In genomic region chr11:77766351-77767001, GRCm38 (mm10) we compare ENCODE assay signal across 10 mouse cellular contexts. TPM values are rescaled to one million over a fixed set of nuclear protein-coding genes. Genes with fewer than 3 reads are reported as not detected.
DNase-seq lines count a peak whose midpoint lies in the region; ATAC-seq and TF ChIP-seq lines count a peak whose summit lies in the region.
"Had no signal": no experiment of that assay in that cellular context is flagged by ENCODE, and none has a peak within 500 bp of the region (broad histone marks: within the 10 kb centered on the region; RNA-seq: fewer than 3 reads in every experiment).

No protein-coding gene starts in this region.

- peaks cover 23% of the 10 kb centered on the region for H3K4me1 ChIP-seq in forebrain, postnatal 0 days (ENCODE audit: insufficient read depth)
- H3K4me1 ChIP-seq in limb, embryonic 14.5 days (ENCODE audit: control insufficient read depth, insufficient read depth, low read length), result peaks cover 33% of the 10 kb centered on the region
- H3K4me1 ChIP-seq in midbrain, embryonic 13.5 days (replicated peaks), result peaks cover 38% of the 10 kb centered on the region

- H3K36me3 ChIP-seq in forebrain, postnatal 0 days (ENCODE audit: insufficient read depth), result no peaks in the 10 kb centered on the region
- no peaks in the 10 kb centered on the region for H3K36me3 ChIP-seq in limb, embryonic 14.5 days (ENCODE audit: control insufficient read depth, insufficient read depth, low read length)
- no peaks in the 10 kb centered on the region for H3K36me3 ChIP-seq in midbrain, embryonic 13.5 days
- no peaks in the 10 kb centered on the region for H3K36me3 ChIP-seq in splenic B cell, adult 2 months (ENCODE audit: control insufficient read depth, insufficient read depth, low read length, poor library complexity, severe bottlenecking)

- DNase-seq in cerebellum, adult 18-20 months, result peak; percentile 44 to 60
- no peak for DNase-seq in cerebellum, postnatal 4 days (ENCODE audit: low spot score in 2 of 2)
- peak; percentile 70 to 78 for DNase-seq in adrenal gland, postnatal 36 days
- peak; percentile 15 for DNase-seq in forebrain, postnatal 0 days
- DNase-seq in induced T-regulatory cell, adult 2 months (ENCODE audit: low read depth), result peak; percentile 38
- no peak for DNase-seq in limb, embryonic 14.5 days (ENCODE audit: low spot score)
- DNase-seq in splenic B cell, adult 2 months (ENCODE audit: low read depth, low spot score), result peak; percentile 35

- peak overlapping the region; percentile 23 for H3K4me3 ChIP-seq in forebrain, postnatal 0 days (ENCODE audit: low read depth, low read length)
- peak overlapping the region; percentile 33 for H3K4me3 ChIP-seq in limb, embryonic 14.5 days (replicated peaks; ENCODE audit: low read length)
- H3K4me3 ChIP-seq in midbrain, embryonic 13.5 days (replicated peaks), result peak overlapping the region; percentile 41

- peak overlapping the region; percentile 53 for H3K4me2 ChIP-seq in forebrain, postnatal 0 days (ENCODE audit: low read depth)
- peak overlapping the region; percentile 65 for H3K4me2 ChIP-seq in limb, embryonic 14.5 days (replicated peaks; ENCODE audit: low read depth, low read length, severe bottlenecking)
- peak overlapping the region; percentile 95 for H3K4me2 ChIP-seq in midbrain, embryonic 13.5 days (replicated peaks)

- peak; percentile 54 for TF ChIP-seq CTCF in forebrain, postnatal 0 days (IDR thresholded peaks at IDR 0.05; ENCODE audit: low read depth)

- ATAC-seq in forebrain, postnatal 0 days, result peak; percentile 24; the same call in 1 of the 2 replicates
- peak; percentile 20; the same call in 1 of the 2 replicates for ATAC-seq in limb, embryonic 14.5 days (ENCODE audit: low FRiP score, low read depth)
- peak; percentile 19; the same call in 1 of the 2 replicates for ATAC-seq in midbrain, embryonic 13.5 days

- H3K27ac ChIP-seq in forebrain, postnatal 0 days (ENCODE audit: low read depth, low read length), result peak overlapping the region; percentile 21; the same call in 1 of the 2 replicates
- peak overlapping the region; percentile 28; the same call in 1 of the 2 replicates for H3K27ac ChIP-seq in limb, embryonic 14.5 days (replicated peaks; ENCODE audit: low read depth, low read length)
- H3K27ac ChIP-seq in midbrain, embryonic 13.5 days, result peak overlapping the region; percentile 44; the same call in 1 of the 2 replicates

- no peaks in the 10 kb centered on the region for H3K9me3 ChIP-seq in forebrain, postnatal 0 days (ENCODE audit: low read length)
- no peaks in the 10 kb centered on the region for H3K9me3 ChIP-seq in limb, embryonic 14.5 days (ENCODE audit: control insufficient read depth, low read length)
- no peaks in the 10 kb centered on the region for H3K9me3 ChIP-seq in midbrain, embryonic 13.5 days

- TF ChIP-seq POLR2A in limb, embryonic 14.5 days (IDR thresholded peaks at IDR 0.05; ENCODE audit: borderline replicate concordance, extremely low read depth, insufficient read depth, insufficient read length), result no peak

- WGBS in forebrain, postnatal 0 days, result 14% methylated on average over 35 of the region's 35 CpGs
- 1% methylated on average over 26 of the region's 35 CpGs for WGBS in limb, embryonic 14.5 days
- 2% methylated on average over 35 of the region's 35 CpGs for WGBS in midbrain, embryonic 13.5 days

- peak overlapping the region; percentile 45 for H3K9ac ChIP-seq in forebrain, postnatal 0 days
- H3K9ac ChIP-seq in limb, embryonic 14.5 days (ENCODE audit: low read depth, low read length, severe bottlenecking), result peak overlapping the region; percentile 56
- peak overlapping the region; percentile 71 for H3K9ac ChIP-seq in midbrain, embryonic 13.5 days (replicated peaks)

- H3K27me3 ChIP-seq in forebrain, postnatal 0 days (ENCODE audit: insufficient read depth, low read length), result no peaks in the 10 kb centered on the region
- no peaks in the 10 kb centered on the region for H3K27me3 ChIP-seq in limb, embryonic 14.5 days (ENCODE audit: control insufficient read depth, insufficient read depth, low read length)
- H3K27me3 ChIP-seq in midbrain, embryonic 13.5 days, result 0 out of 2 replicates have a peak, but pooled peaks cover 3% of the 10 kb centered on the region
- no peaks in the 10 kb centered on the region for H3K27me3 ChIP-seq in splenic B cell, adult 2 months (ENCODE audit: control insufficient read depth, insufficient read depth, low read length, poor library complexity, severe bottlenecking)

RNA-seq across cellular contexts. Expression of gene Myo18a, which starts 3.4 kb away (rescaled TPM):
- 10 to 100 TPM; 56.7 to 76.3 TPM for total RNA-seq in adrenal gland, postnatal 36 days (2021)
- 67.5 and 85.2 TPM in 2 replicates for total RNA-seq in forebrain, postnatal 0 days (2014; rRNA removed)
- 23.9 and 33.8 TPM in 2 replicates for polyA plus RNA-seq in forebrain, postnatal 0 days (2015; fragmentation: Nextera tagmentation; extraction: Ambion mirVana)
- 42.9 and 47.0 TPM in 2 replicates for polyA plus RNA-seq in limb, embryonic 14.5 days (2012; rRNA removed)
- polyA plus RNA-seq in limb, embryonic 14.5 days (2014; fragmentation: Nextera tagmentation; extraction: Ambion mirVana), result 43.5 and 45.3 TPM in 2 replicates
- 53.2 and 54.4 TPM in 2 replicates for polyA plus RNA-seq in midbrain, embryonic 13.5 days (2015; fragmentation: Nextera tagmentation; extraction: Ambion mirVana)

RNA-seq across cellular contexts. Expression of gene Gm10277, which starts 21.1 kb away (rescaled TPM):
- total RNA-seq in adrenal gland, postnatal 36 days (2021), result not detected
- total RNA-seq in forebrain, postnatal 0 days (2014; rRNA removed), result not detected in 2 replicates
- polyA plus RNA-seq in forebrain, postnatal 0 days (2015; fragmentation: Nextera tagmentation; extraction: Ambion mirVana), result 0.29 TPM in 1 of 2 replicates, not detected in the other
- polyA plus RNA-seq in limb, embryonic 14.5 days (2012; rRNA removed), result not detected in 2 replicates
- 0.75 and 0.89 TPM in 2 replicates for polyA plus RNA-seq in limb, embryonic 14.5 days (2014; fragmentation: Nextera tagmentation; extraction: Ambion mirVana)
- polyA plus RNA-seq in midbrain, embryonic 13.5 days (2015; fragmentation: Nextera tagmentation; extraction: Ambion mirVana), result 2.9 and 3.4 TPM in 2 replicates
- total RNA-seq: left cerebral cortex, postnatal 14 days had no signal

RNA-seq across cellular contexts. Expression of gene Cryba1, which starts 41.4 kb away (rescaled TPM):
- total RNA-seq in adrenal gland, postnatal 36 days (2021), result not detected
- total RNA-seq in forebrain, postnatal 0 days (2014; rRNA removed), result 0.23 and 0.95 TPM in 2 replicates
- 0.41 and 0.88 TPM in 2 replicates for polyA plus RNA-seq in forebrain, postnatal 0 days (2015; fragmentation: Nextera tagmentation; extraction: Ambion mirVana)
- not detected in 2 replicates for polyA plus RNA-seq in limb, embryonic 14.5 days (2012; rRNA removed)
- not detected in 2 replicates for polyA plus RNA-seq in limb, embryonic 14.5 days (2014; fragmentation: Nextera tagmentation; extraction: Ambion mirVana)
- 1.2 and 1.4 TPM in 2 replicates for polyA plus RNA-seq in midbrain, embryonic 13.5 days (2015; fragmentation: Nextera tagmentation; extraction: Ambion mirVana)
- total RNA-seq: left cerebral cortex, postnatal 14 days; MEL had no signal

Comparison
In these comparisons a context has a peak if more than half of its experiments do, and no peak if none do; other contexts are left out.
1. DNase-seq: peak in cerebellum, adult 18-20 months (2 of 2), adrenal gland, postnatal 36 days (2 of 2), forebrain, postnatal 0 days (single experiment), induced T-regulatory cell, adult 2 months (single experiment) and splenic B cell, adult 2 months (single experiment); none in cerebellum, postnatal 4 days (0 of 2) and limb, embryonic 14.5 days (single experiment).
2. Peak in every context shown above with its lines, with median percentiles within 50 percentile points of each other: ATAC-seq, H3K27ac ChIP-seq, H3K4me2 ChIP-seq, H3K4me3 ChIP-seq and H3K9ac ChIP-seq.